In the genomic region with DNA sequence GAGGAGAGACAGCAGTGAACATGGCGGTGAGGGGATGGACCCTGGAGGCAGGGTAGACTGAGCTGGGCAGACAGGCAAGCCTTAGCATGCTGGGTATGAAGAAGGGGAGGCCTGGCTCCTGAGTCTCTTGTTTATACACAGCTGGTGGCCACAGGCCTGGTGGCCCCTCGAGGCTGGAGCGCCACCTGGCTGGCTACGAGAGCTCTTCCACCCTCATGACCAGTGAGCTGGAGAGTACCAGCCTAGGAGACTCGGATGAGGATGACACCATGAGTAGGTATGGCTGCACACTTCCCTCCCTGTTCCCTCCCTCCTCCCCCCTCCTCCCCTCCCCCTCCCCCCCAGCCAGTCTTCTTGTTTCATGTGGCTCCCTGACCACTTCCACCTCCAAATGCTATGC, we compare ENCODE assay signal across 8 mouse cellular contexts. TPM values are rescaled to one million over a fixed set of nuclear protein-coding genes. Genes with fewer than 3 reads are reported as not detected.
DNase-seq lines count a peak whose midpoint lies in the region; ATAC-seq and TF ChIP-seq lines count a peak whose summit lies in the region.

No protein-coding gene starts in this region.

- no peak overlapping the region for H3K9ac ChIP-seq in kidney, postnatal 0 days (ENCODE audit: low read depth, low read length)
- H3K9ac ChIP-seq in liver, postnatal 0 days (replicated peaks): no peak overlapping the region

- no peak overlapping the region for H3K4me3 ChIP-seq in kidney, postnatal 0 days (replicated peaks; ENCODE audit: low read depth, low read length)
- H3K4me3 ChIP-seq in liver, postnatal 0 days (ENCODE audit: low read depth, low read length): no peak overlapping the region

- DNase-seq in kidney, postnatal 0 days (ENCODE audit: low spot score): no peak
- no peak for DNase-seq in kidney, postnatal 14 days
- DNase-seq in NIH3T3 (ENCODE audit: low read depth): peak; percentile 46
- DNase-seq in liver, postnatal 0 days: no peak
- DNase-seq in urinary bladder, adult 18-20 months (ENCODE audit: low spot score in 2 of 2): no peak
- no peak for DNase-seq in heart, adult 8-10 months (ENCODE audit: low spot score)
- no peak for DNase-seq in kidney, postnatal 25 days

- H3K9me3 ChIP-seq in kidney, postnatal 0 days (replicated peaks; ENCODE audit: low read length): no peaks in the 10 kb centered on the region
- no peaks in the 10 kb centered on the region for H3K9me3 ChIP-seq in liver, postnatal 0 days (ENCODE audit: low read length)

- H3K27ac ChIP-seq in kidney, postnatal 0 days: no peak overlapping the region
- H3K27ac ChIP-seq in liver, postnatal 0 days (ENCODE audit: low read depth): no peak overlapping the region

- ATAC-seq in kidney, postnatal 0 days (replicated peaks; ENCODE audit: low FRiP score, low read depth): 0 out of 2 replicates have a peak, but pooled peaks have one; percentile 27
- peak; percentile 44 for ATAC-seq in CD4-positive, CD25-positive, alpha-beta regulatory T cell, adult 4 months
- peak; percentile 25; the same call in 1 of the 2 replicates for ATAC-seq in liver, postnatal 0 days

- no peak for TF ChIP-seq EP300 in liver, postnatal 0 days (IDR thresholded peaks at IDR 0.05; ENCODE audit: low read depth)

- WGBS in kidney, postnatal 0 days: 59% methylated on average over 5 of the region's 5 CpGs
- WGBS in liver, postnatal 0 days (ENCODE audit: insufficient replicate concordance): 64% methylated on average over 2 of the region's 5 CpGs

- TF ChIP-seq CTCF in kidney, postnatal 0 days (IDR thresholded peaks at IDR 0.05; ENCODE audit: low read depth): peak; percentile 62
- TF ChIP-seq CTCF in liver, postnatal 0 days (IDR thresholded peaks at IDR 0.05; ENCODE audit: low read depth): peak; percentile 66

- H3K4me2 ChIP-seq in kidney, postnatal 0 days (ENCODE audit: low read length): no peak overlapping the region
- H3K4me2 ChIP-seq in liver, postnatal 0 days (ENCODE audit: low read depth, low read length): no peak overlapping the region

- H3K4me1 ChIP-seq in kidney, postnatal 0 days (replicated peaks; ENCODE audit: insufficient read depth, low read length): peaks cover 20% of the 10 kb centered on the region; the same call in 1 of the 2 replicates
- H3K4me1 ChIP-seq in liver, postnatal 0 days (ENCODE audit: insufficient read depth): peaks cover 13% of the 10 kb centered on the region; the same call in 1 of the 2 replicates

- peaks cover 51% of the 10 kb centered on the region for H3K36me3 ChIP-seq in kidney, postnatal 0 days (ENCODE audit: insufficient read depth, low read length)
- H3K36me3 ChIP-seq in liver, postnatal 0 days (replicated peaks; ENCODE audit: insufficient read depth, low read length): peaks cover 47% of the 10 kb centered on the region

- H3K27me3 ChIP-seq in kidney, postnatal 0 days (ENCODE audit: insufficient read depth, low read length): no peaks in the 10 kb centered on the region
- no peaks in the 10 kb centered on the region for H3K27me3 ChIP-seq in liver, postnatal 0 days (ENCODE audit: insufficient read depth, low read length)

RNA-seq across cellular contexts. Expression of a gene that starts 5.1 kb away (rescaled TPM):
- 25.8 and 27.1 TPM in 2 replicates for polyA plus RNA-seq in kidney, postnatal 0 days (2015; fragmentation: Nextera tagmentation; extraction: Ambion mirVana)
- 1 to 10 TPM; 4.0 to 4.6 TPM for polyA plus RNA-seq in CD4-positive, CD25-positive, alpha-beta regulatory T cell, adult 4 months (2017; shearing (Covaris generic))
- 2.7 and 3.4 TPM in 2 replicates for polyA plus RNA-seq in liver, postnatal 0 days (2015; fragmentation: Nextera tagmentation; extraction: Ambion mirVana)
- total RNA-seq in heart, adult 8-10 months (2022): 1 to 10 TPM; 4.0 to 6.4 (median 5.1) TPM

RNA-seq across cellular contexts. Expression of a gene that starts 9.7 kb away (rescaled TPM):
- 178 and 197 TPM in 2 replicates for polyA plus RNA-seq in kidney, postnatal 0 days (2015; fragmentation: Nextera tagmentation; extraction: Ambion mirVana)
- 100 to 1,000 TPM; 124 to 181 TPM for polyA plus RNA-seq in CD4-positive, CD25-positive, alpha-beta regulatory T cell, adult 4 months (2017; shearing (Covaris generic))
- polyA plus RNA-seq in liver, postnatal 0 days (2015; fragmentation: Nextera tagmentation; extraction: Ambion mirVana): 345 and 367 TPM in 2 replicates
- 1,000 to 10,000 TPM; 1,233 to 1,415 (median 1,285) TPM for total RNA-seq in heart, adult 8-10 months (2022)

RNA-seq across cellular contexts. Expression of a gene that starts 9.9 kb away (rescaled TPM):
- 61.9 and 62.6 TPM in 2 replicates for polyA plus RNA-seq in kidney, postnatal 0 days (2015; fragmentation: Nextera tagmentation; extraction: Ambion mirVana)
- polyA plus RNA-seq in CD4-positive, CD25-positive, alpha-beta regulatory T cell, adult 4 months (2017; shearing (Covaris generic)): 10 to 100 TPM; 41.3 to 43.5 TPM
- polyA plus RNA-seq in liver, postnatal 0 days (2015; fragmentation: Nextera tagmentation; extraction: Ambion mirVana): 19.5 and 25.5 TPM in 2 replicates
- total RNA-seq in heart, adult 8-10 months (2022): 10 to 100 TPM; 21.0 to 24.9 (median 23.6) TPM

RNA-seq across cellular contexts. Expression of a gene that starts 11.2 kb away (rescaled TPM):
- polyA plus RNA-seq in kidney, postnatal 0 days (2015; fragmentation: Nextera tagmentation; extraction: Ambion mirVana): 4.3 and 6.5 TPM in 2 replicates
- polyA plus RNA-seq in CD4-positive, CD25-positive, alpha-beta regulatory T cell, adult 4 months (2017; shearing (Covaris generic)): 10 to 100 TPM in 1 of 2 experiments, 1 to 10 TPM in 1; 9.4 to 17.1 TPM
- 0.58 and 0.61 TPM in 2 replicates for polyA plus RNA-seq in liver, postnatal 0 days (2015; fragmentation: Nextera tagmentation; extraction: Ambion mirVana)
- total RNA-seq in heart, adult 8-10 months (2022): 1 to 10 TPM; 3.9 to 6.3 (median 5.2) TPM

RNA-seq across cellular contexts. Expression of a gene that starts 14.6 kb away (rescaled TPM):
- 626 TPM in 2 replicates for polyA plus RNA-seq in kidney, postnatal 0 days (2015; fragmentation: Nextera tagmentation; extraction: Ambion mirVana)
- polyA plus RNA-seq in CD4-positive, CD25-positive, alpha-beta regulatory T cell, adult 4 months (2017; shearing (Covaris generic)): 100 to 1,000 TPM; 282 to 355 TPM
- polyA plus RNA-seq in liver, postnatal 0 days (2015; fragmentation: Nextera tagmentation; extraction: Ambion mirVana): 305 and 324 TPM in 2 replicates
- total RNA-seq in heart, adult 8-10 months (2022): 100 to 1,000 TPM; 287 to 342 (median 325) TPM
